ENCODE assay signal across 8 mouse cellular contexts in genomic region chr6:126535208-126535910, GRCm38 (mm10). TPM values are rescaled to one million over a fixed set of nuclear protein-coding genes. Genes with fewer than 3 reads are reported as not detected.
A peak's percentile ranks its signal among the peaks of the same experiment; 100 is the strongest.
DNase-seq lines count a peak whose midpoint lies in the region; ATAC-seq and TF ChIP-seq lines count a peak whose summit lies in the region.

Gene Kcna5, minus strand, starts transcription at chr6:126535412.

- H3K36me3 ChIP-seq in lung, embryonic 16.5 days (ENCODE audit: control insufficient read depth, insufficient read depth, low read length): no peaks in the 10 kb centered on the region
- no peaks in the 10 kb centered on the region for H3K36me3 ChIP-seq in embryonic facial prominence, embryonic 13.5 days
- no peaks in the 10 kb centered on the region for H3K36me3 ChIP-seq in heart, embryonic 14.5 days (ENCODE audit: control insufficient read depth, insufficient read depth, low read length)
- no peaks in the 10 kb centered on the region for H3K36me3 ChIP-seq in limb, embryonic 14.5 days (ENCODE audit: control insufficient read depth, insufficient read depth, low read length)
- no peaks in the 10 kb centered on the region for H3K36me3 ChIP-seq in small intestine, adult 2 months (ENCODE audit: control insufficient read depth, insufficient read depth, low read length)

- H3K4me2 ChIP-seq in lung, embryonic 16.5 days (ENCODE audit: low read depth, low read length): peak within 1 kb of the TSS; percentile 54
- peak within 1 kb of the TSS; percentile 71 for H3K4me2 ChIP-seq in embryonic facial prominence, embryonic 13.5 days
- peak within 1 kb of the TSS; percentile 66 for H3K4me2 ChIP-seq in heart, embryonic 14.5 days (ENCODE audit: low read length)
- H3K4me2 ChIP-seq in limb, embryonic 14.5 days (replicated peaks; ENCODE audit: low read depth, low read length, severe bottlenecking): peak within 1 kb of the TSS; percentile 53

- WGBS in lung, embryonic 16.5 days: 2% methylated on average over 15 of the region's 15 CpGs
- under 1% methylated on average over 15 of the region's 15 CpGs for WGBS in embryonic facial prominence, embryonic 13.5 days
- WGBS in heart, embryonic 14.5 days: 1% methylated on average over 15 of the region's 15 CpGs
- WGBS in limb, embryonic 14.5 days: 2% methylated on average over 15 of the region's 15 CpGs
- WGBS in small intestine, adult 2 months: 4% methylated on average over 15 of the region's 15 CpGs

- peak; percentile 88 for ATAC-seq in lung, embryonic 16.5 days (ENCODE audit: low read depth)
- peak; percentile 68 for ATAC-seq in embryonic facial prominence, embryonic 13.5 days (ENCODE audit: insufficient number of reproducible peaks, insufficient read depth, low FRiP score, low TSS enrichment, low read depth)
- peak; percentile 77 for ATAC-seq in heart, embryonic 14.5 days (ENCODE audit: insufficient number of reproducible peaks, insufficient read depth, low FRiP score, low read depth)
- ATAC-seq in limb, embryonic 14.5 days (ENCODE audit: low FRiP score, low read depth): peak; percentile 83

- no peak within 1 kb of the TSS; the same call in 1 of the 2 replicates for H3K27ac ChIP-seq in lung, embryonic 16.5 days (ENCODE audit: low read length)
- peak within 1 kb of the TSS; percentile 66 for H3K27ac ChIP-seq in embryonic facial prominence, embryonic 13.5 days
- peak within 1 kb of the TSS; percentile 29 to 56; a peak in 3 of 4 replicates for H3K27ac ChIP-seq in heart, embryonic 14.5 days (replicated peaks in 1 of 2; ENCODE audit: control insufficient read depth in 1 of 2, insufficient read depth in 1 of 2, low read depth in 2 of 2, low read length in 2 of 2)
- H3K27ac ChIP-seq in limb, embryonic 14.5 days (replicated peaks; ENCODE audit: low read depth, low read length): peak within 1 kb of the TSS; percentile 57
- H3K27ac ChIP-seq in small intestine, adult 2 months (ENCODE audit: insufficient read depth, low read depth, low read length): no peak within 1 kb of the TSS

- peaks cover 18% of the 10 kb centered on the region for H3K4me1 ChIP-seq in lung, embryonic 16.5 days (replicated peaks; ENCODE audit: control insufficient read depth, insufficient read depth, low read length)
- peaks cover 46% of the 10 kb centered on the region for H3K4me1 ChIP-seq in embryonic facial prominence, embryonic 13.5 days
- H3K4me1 ChIP-seq in heart, embryonic 14.5 days (ENCODE audit: control insufficient read depth in 2 of 2, insufficient read depth in 2 of 2, low read length in 2 of 2): peaks cover 23 to 30% of the 10 kb centered on the region in 2 experiments; a peak in 3 of 4 replicates
- peaks cover 22% of the 10 kb centered on the region for H3K4me1 ChIP-seq in limb, embryonic 14.5 days (ENCODE audit: control insufficient read depth, insufficient read depth, low read length)
- H3K4me1 ChIP-seq in small intestine, adult 2 months (ENCODE audit: control insufficient read depth, insufficient read depth, insufficient read length, low read length): no peaks in the 10 kb centered on the region

- TF ChIP-seq CTCF in small intestine, adult 2 months (IDR thresholded peaks at IDR 0.05; ENCODE audit: extremely low read depth, insufficient read length, insufficient replicate concordance, low read depth, low read length): no peak

- H3K9ac ChIP-seq in lung, embryonic 16.5 days (ENCODE audit: low read length): peak within 1 kb of the TSS; percentile 49; the same call in 1 of the 2 replicates
- H3K9ac ChIP-seq in embryonic facial prominence, embryonic 13.5 days: peak within 1 kb of the TSS; percentile 67
- peak within 1 kb of the TSS; percentile 60 for H3K9ac ChIP-seq in heart, embryonic 14.5 days (ENCODE audit: low read length)
- peak within 1 kb of the TSS; percentile 17 for H3K9ac ChIP-seq in limb, embryonic 14.5 days (ENCODE audit: low read depth, low read length, severe bottlenecking)

- DNase-seq in lung, postnatal 25 days (ENCODE audit: low spot score): no peak
- peak; percentile 41 for DNase-seq in limb, embryonic 14.5 days (ENCODE audit: low spot score)
- no peak for DNase-seq in frontal cortex, postnatal 36 days (ENCODE audit: low spot score in 2 of 2)
- no peak for DNase-seq in urinary bladder, postnatal 10 days (ENCODE audit: low spot score)

- peak within 1 kb of the TSS; percentile 33 for H3K4me3 ChIP-seq in lung, embryonic 16.5 days (ENCODE audit: low read length)
- H3K4me3 ChIP-seq in embryonic facial prominence, embryonic 13.5 days: peak within 1 kb of the TSS; percentile 39
- peak within 1 kb of the TSS; percentile 36 to 40 for H3K4me3 ChIP-seq in heart, embryonic 14.5 days (ENCODE audit: control insufficient read depth in 1 of 2, insufficient read depth in 1 of 2, low read depth in 1 of 2, low read length in 2 of 2)
- H3K4me3 ChIP-seq in limb, embryonic 14.5 days (replicated peaks; ENCODE audit: low read length): peak within 1 kb of the TSS; percentile 27
- peak within 1 kb of the TSS; percentile 24; the same call in 1 of the 2 replicates for H3K4me3 ChIP-seq in small intestine, adult 2 months (ENCODE audit: low read depth, low read length)

- no peaks in the 10 kb centered on the region for H3K9me3 ChIP-seq in lung, embryonic 16.5 days (ENCODE audit: control insufficient read depth, low read length)
- no peaks in the 10 kb centered on the region for H3K9me3 ChIP-seq in embryonic facial prominence, embryonic 13.5 days
- no peaks in the 10 kb centered on the region for H3K9me3 ChIP-seq in heart, embryonic 14.5 days (ENCODE audit: control insufficient read depth, low read length)
- H3K9me3 ChIP-seq in limb, embryonic 14.5 days (ENCODE audit: control insufficient read depth, low read length): no peaks in the 10 kb centered on the region

- peaks cover 9% of the 10 kb centered on the region; the same call in 1 of the 2 replicates for H3K27me3 ChIP-seq in lung, embryonic 16.5 days (ENCODE audit: control insufficient read depth, insufficient read depth, low read depth, low read length)
- H3K27me3 ChIP-seq in embryonic facial prominence, embryonic 13.5 days: peaks cover 23% of the 10 kb centered on the region
- H3K27me3 ChIP-seq in heart, embryonic 14.5 days (ENCODE audit: control insufficient read depth, insufficient read depth, low read length): peaks cover 17% of the 10 kb centered on the region
- peaks cover 12% of the 10 kb centered on the region; the same call in 1 of the 2 replicates for H3K27me3 ChIP-seq in limb, embryonic 14.5 days (ENCODE audit: control insufficient read depth, insufficient read depth, low read length)
- H3K27me3 ChIP-seq in small intestine, adult 2 months (ENCODE audit: control insufficient read depth, insufficient read depth, low read length): no peaks in the 10 kb centered on the region

- TF ChIP-seq POLR2A in limb, embryonic 14.5 days (IDR thresholded peaks at IDR 0.05; ENCODE audit: borderline replicate concordance, extremely low read depth, insufficient read depth, insufficient read length): no peak
- no peak for TF ChIP-seq POLR2A in small intestine, adult 2 months (IDR thresholded peaks at IDR 0.05; ENCODE audit: low read depth, low read length)

RNA-seq across cellular contexts. Expression of gene Kcna5, which starts in this region (rescaled TPM):
- 2.8 and 3.7 TPM in 2 replicates for polyA plus RNA-seq in lung, embryonic 16.5 days (2015; fragmentation: Nextera tagmentation; extraction: Ambion mirVana)
- polyA plus RNA-seq in embryonic facial prominence, embryonic 13.5 days (2015; fragmentation: Nextera tagmentation; extraction: Ambion mirVana): 4.7 and 5.2 TPM in 2 replicates
- 7.6 TPM in 2 replicates for polyA plus RNA-seq in heart, embryonic 14.5 days (2014; fragmentation: Nextera tagmentation; extraction: Ambion mirVana)
- polyA plus RNA-seq in limb, embryonic 14.5 days (2012; rRNA removed): 3.1 and 3.2 TPM in 2 replicates
- polyA plus RNA-seq in limb, embryonic 14.5 days (2014; fragmentation: Nextera tagmentation; extraction: Ambion mirVana): 4.0 and 5.0 TPM in 2 replicates
- polyA plus RNA-seq in small intestine, adult 2 months (2012; rRNA removed): 0.47 and 0.63 TPM in 2 replicates

Comparison
In these comparisons a context has a peak if more than half of its experiments do, and no peak if none do; other contexts are left out.
1. H3K27ac ChIP-seq: peak in embryonic facial prominence, embryonic 13.5 days (single experiment), heart, embryonic 14.5 days (2 of 2) and limb, embryonic 14.5 days (single experiment); none in lung, embryonic 16.5 days (single experiment) and small intestine, adult 2 months (single experiment).
2. H3K9ac ChIP-seq: peak in every context shown above with its lines; median percentile 67 in embryonic facial prominence, embryonic 13.5 days; 60 in heart, embryonic 14.5 days; 49 in lung, embryonic 16.5 days; 17 in limb, embryonic 14.5 days.
3. Peak in every context shown above with its lines, with median percentiles within 50 percentile points of each other: ATAC-seq, H3K4me2 ChIP-seq and H3K4me3 ChIP-seq.